Mouse (Mus musculus) lung, postnatal 0 days (tissue): ENCODE measurements around the gene Dnah3.

Experiments used
- CTCF ChIP-seq: IDR thresholded peaks from 2 replicates; pipeline ENCODE4 v1.5.1; 2016; ENCODE audit warnings: antibody characterized with exemption, mild to moderate bottlenecking
- EP300 ChIP-seq: IDR thresholded peaks from 2 replicates; pipeline ENCODE4 v1.6.1; 2016; ENCODE audit warnings: antibody characterized with exemption, mild to moderate bottlenecking, control low read depth

DNA sequence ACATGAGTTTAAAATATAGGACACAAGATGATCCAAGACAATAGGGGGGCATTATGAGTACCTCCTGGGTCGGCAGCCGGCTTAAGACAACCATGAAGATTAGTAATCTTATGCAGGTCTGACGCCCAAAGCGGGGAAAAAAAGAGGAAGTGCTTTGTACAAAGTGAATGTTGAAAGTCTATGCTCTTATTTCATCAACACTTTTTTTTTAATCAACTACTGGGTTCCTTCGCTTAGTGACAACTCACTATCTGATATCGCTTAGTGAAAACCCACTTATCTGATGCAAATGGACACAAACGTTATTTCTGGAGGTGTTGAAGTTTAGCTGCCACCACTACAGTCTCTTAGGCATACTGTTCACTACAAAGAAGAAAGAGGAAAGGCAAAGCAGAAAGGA, 117.5 kb downstream of the Dnah3 start:
- TF ChIP-seq EP300 (no peak), CTCF (no peak)
